Mouse (Mus musculus) C2C12 (cell line): ENCODE measurements at regions not wholly inside any gene's neighbourhood (a gene's known extent, or its start where the extent isn't known, plus 50 kb on each side); places are given as distances from the start of the nearest gene placed in this dataset.

ENCODE experiments used
- CTCF ChIP-seq: IDR thresholded peaks from one replicate; pipeline ENCODE4 v1.5.1; 2011; ENCODE audit not compliant: control insufficient read depth, insufficient read depth, insufficient read length
- MAX ChIP-seq: IDR thresholded peaks from one replicate; pipeline ENCODE4 v1.6.1; 2011; ENCODE audit warnings: mild to moderate bottlenecking, control low read depth
- MYOD1 ChIP-seq: IDR thresholded peaks from one replicate; pipeline ENCODE4 v1.6.1; 2011; ENCODE audit warnings: low read depth; ENCODE audit not compliant: control insufficient read depth, insufficient read length
- USF1 ChIP-seq: IDR thresholded peaks from one replicate; pipeline ENCODE4 v1.6.1; 2011; ENCODE audit warnings: low read depth, mild to moderate bottlenecking, control low read depth, moderate library complexity

GRCm38 (mm10) chr3:21496166-21496565 lies 580.3 kb upstream of the Tbl1xr1 start:
- no peak for TF ChIP-seq CTCF
- TF ChIP-seq MYOD1: no peak
- no peak for TF ChIP-seq USF1
- TF ChIP-seq MAX: no peak
